Mouse (Mus musculus): ENCODE measurements around the gene Btg2. TPM values are rescaled to one million over a fixed set of nuclear protein-coding genes. Genes with fewer than 3 reads are reported as not detected.

Btg2 gene
- polyA plus RNA-seq, 1 experiment from 2014 or later: 31.7 TPM

- Histone ChIP-seq H3K9ac (ENCODE audit: low read depth, low read length) (no peak overlapping the region; the same call in 1 of the 2 replicates), H3K27me3 (ENCODE audit: control insufficient read depth, insufficient read depth, low read length) (0 out of 2 replicates have a peak, but pooled peaks cover 2% of the 10 kb centered on the region), H3K9me3 (replicated peaks; ENCODE audit: control insufficient read depth, low read length) (no peaks in the 10 kb centered on the region), H3K4me2 (no peak overlapping the region), H3K36me3 (ENCODE audit: control insufficient read depth, insufficient read depth, low read length) (no peaks in the 10 kb centered on the region), H3K27ac (ENCODE audit: low read depth, low read length) (no peak overlapping the region), H3K4me1 (ENCODE audit: control insufficient read depth, insufficient read depth, low read length) (peaks cover 48% of the 10 kb centered on the region), H3K4me3 (ENCODE audit: low read depth, low read length) (no peak overlapping the region)
- WGBS (ENCODE audit: insufficient replicate concordance): 68% methylated on average over 4 of the region's 4 CpGs
- no peak for ATAC-seq (replicated peaks; ENCODE audit: insufficient number of reproducible peaks, low FRiP score, low TSS enrichment)
These were observed 22.0 kb upstream of the Btg2 start for GRCm38 (mm10) chr1:134100928-134101327.

GRCm38 (mm10) chr1:134100401-134100800 is 21.5 kb upstream of the Btg2 start:
- Histone ChIP-seq H3K4me2 (no peak overlapping the region), H3K36me3 (ENCODE audit: control insufficient read depth, insufficient read depth, low read length) (no peaks in the 10 kb centered on the region), H3K9me3 (replicated peaks; ENCODE audit: control insufficient read depth, low read length) (no peaks in the 10 kb centered on the region), H3K4me1 (ENCODE audit: control insufficient read depth, insufficient read depth, low read length) (peaks cover 48% of the 10 kb centered on the region), H3K4me3 (ENCODE audit: low read depth, low read length) (no peak overlapping the region), H3K27ac (ENCODE audit: low read depth, low read length) (peak overlapping the region; percentile 96; the same call in 1 of the 2 replicates), H3K9ac (ENCODE audit: low read depth, low read length) (no peak overlapping the region; the same call in 1 of the 2 replicates), H3K27me3 (ENCODE audit: control insufficient read depth, insufficient read depth, low read length) (no peaks in the 10 kb centered on the region)
- ATAC-seq (replicated peaks; ENCODE audit: insufficient number of reproducible peaks, low FRiP score, low TSS enrichment): no peak
- WGBS (ENCODE audit: insufficient replicate concordance): 72% methylated on average over 5 of the region's 5 CpGs

GRCm38 (mm10) chr1:134099516-134100235 is 20.8 kb upstream of the Btg2 start:
- Histone ChIP-seq H3K27me3 (ENCODE audit: control insufficient read depth, insufficient read depth, low read length) (no peaks in the 10 kb centered on the region), H3K4me2 (peak overlapping the region; percentile 74), H3K9me3 (replicated peaks; ENCODE audit: control insufficient read depth, low read length) (no peaks in the 10 kb centered on the region), H3K36me3 (ENCODE audit: control insufficient read depth, insufficient read depth, low read length) (no peaks in the 10 kb centered on the region), H3K9ac (ENCODE audit: low read depth, low read length) (peak overlapping the region; percentile 78), H3K4me3 (ENCODE audit: low read depth, low read length) (peak overlapping the region; percentile 40), H3K4me1 (ENCODE audit: control insufficient read depth, insufficient read depth, low read length) (peaks cover 49% of the 10 kb centered on the region), H3K27ac (ENCODE audit: low read depth, low read length) (peak overlapping the region; percentile 96)
- WGBS (ENCODE audit: insufficient replicate concordance): 21% methylated on average over 12 of the region's 12 CpGs
- ATAC-seq (replicated peaks; ENCODE audit: insufficient number of reproducible peaks, low FRiP score, low TSS enrichment): no peak; the same call in 1 of the 2 replicates

GRCm38 (mm10) chr1:134098726-134099515 is 20.0 kb upstream of the Btg2 start:
- Histone ChIP-seq H3K9ac (ENCODE audit: low read depth, low read length) (peak overlapping the region; percentile 78), H3K36me3 (ENCODE audit: control insufficient read depth, insufficient read depth, low read length) (no peaks in the 10 kb centered on the region), H3K27me3 (ENCODE audit: control insufficient read depth, insufficient read depth, low read length) (no peaks in the 10 kb centered on the region), H3K27ac (ENCODE audit: low read depth, low read length) (peak overlapping the region; percentile 96), H3K4me2 (peak overlapping the region; percentile 74), H3K4me1 (ENCODE audit: control insufficient read depth, insufficient read depth, low read length) (peaks cover 51% of the 10 kb centered on the region), H3K4me3 (ENCODE audit: low read depth, low read length) (peak overlapping the region; percentile 40), H3K9me3 (replicated peaks; ENCODE audit: control insufficient read depth, low read length) (no peaks in the 10 kb centered on the region)
- peak; percentile 88 for ATAC-seq (replicated peaks; ENCODE audit: insufficient number of reproducible peaks, low FRiP score, low TSS enrichment)
- WGBS (ENCODE audit: insufficient replicate concordance): 1% methylated on average over 17 of the region's 17 CpGs

- H3K4me2 ChIP-seq: peak overlapping the region; percentile 74
- H3K27ac ChIP-seq (ENCODE audit: low read depth, low read length): peak overlapping the region; percentile 96
- H3K4me1 ChIP-seq (ENCODE audit: control insufficient read depth, insufficient read depth, low read length): peaks cover 54% of the 10 kb centered on the region
- no peaks in the 10 kb centered on the region for H3K36me3 ChIP-seq (ENCODE audit: control insufficient read depth, insufficient read depth, low read length)
- WGBS (ENCODE audit: insufficient replicate concordance): 41% methylated on average over 13 of the region's 13 CpGs
- H3K4me3 ChIP-seq (ENCODE audit: low read depth, low read length): peak overlapping the region; percentile 40
- no peaks in the 10 kb centered on the region for H3K27me3 ChIP-seq (ENCODE audit: control insufficient read depth, insufficient read depth, low read length)
- ATAC-seq (replicated peaks; ENCODE audit: insufficient number of reproducible peaks, low FRiP score, low TSS enrichment): no peak
- peak overlapping the region; percentile 78 for H3K9ac ChIP-seq (ENCODE audit: low read depth, low read length)
- H3K9me3 ChIP-seq (replicated peaks; ENCODE audit: control insufficient read depth, low read length): no peaks in the 10 kb centered on the region
These were observed 19.2 kb upstream of the Btg2 start for GRCm38 (mm10) chr1:134097956-134098725.

GRCm38 (mm10) chr1:134097080-134097855 is 18.3 kb upstream of the Btg2 start:
- ATAC-seq (replicated peaks; ENCODE audit: insufficient number of reproducible peaks, low FRiP score, low TSS enrichment): no peak
- H3K4me2 ChIP-seq: 0 out of 2 replicates have a peak overlapping the region, but pooled peaks have one; percentile 1
- no peaks in the 10 kb centered on the region for H3K9me3 ChIP-seq (replicated peaks; ENCODE audit: control insufficient read depth, low read length)
- peaks cover 59% of the 10 kb centered on the region for H3K4me1 ChIP-seq (ENCODE audit: control insufficient read depth, insufficient read depth, low read length)
- 83% methylated on average over 7 of the region's 7 CpGs for WGBS (ENCODE audit: insufficient replicate concordance)
- no peak overlapping the region for H3K4me3 ChIP-seq (ENCODE audit: low read depth, low read length)
- H3K36me3 ChIP-seq (ENCODE audit: control insufficient read depth, insufficient read depth, low read length): no peaks in the 10 kb centered on the region
- H3K27me3 ChIP-seq (ENCODE audit: control insufficient read depth, insufficient read depth, low read length): no peaks in the 10 kb centered on the region
- H3K27ac ChIP-seq (ENCODE audit: low read depth, low read length): peak overlapping the region; percentile 96
- H3K9ac ChIP-seq (ENCODE audit: low read depth, low read length): no peak overlapping the region

- no peak overlapping the region for H3K27ac ChIP-seq (ENCODE audit: low read depth, low read length)
- no peak overlapping the region for H3K9ac ChIP-seq (ENCODE audit: low read depth, low read length)
- WGBS (ENCODE audit: insufficient replicate concordance): 64% methylated on average over 14 of the region's 14 CpGs
- no peaks in the 10 kb centered on the region for H3K9me3 ChIP-seq (replicated peaks; ENCODE audit: control insufficient read depth, low read length)
- H3K27me3 ChIP-seq (ENCODE audit: control insufficient read depth, insufficient read depth, low read length): no peaks in the 10 kb centered on the region
- H3K4me1 ChIP-seq (ENCODE audit: control insufficient read depth, insufficient read depth, low read length): peaks cover 62% of the 10 kb centered on the region
- no peaks in the 10 kb centered on the region for H3K36me3 ChIP-seq (ENCODE audit: control insufficient read depth, insufficient read depth, low read length)
- H3K4me2 ChIP-seq: 0 out of 2 replicates have a peak overlapping the region, but pooled peaks have one; percentile 1
- no peak overlapping the region for H3K4me3 ChIP-seq (ENCODE audit: low read depth, low read length)
- no peak for ATAC-seq (replicated peaks; ENCODE audit: insufficient number of reproducible peaks, low FRiP score, low TSS enrichment)
These were observed 17.5 kb upstream of the Btg2 start for GRCm38 (mm10) chr1:134096264-134096934.

Measured in heart, embryonic 11.5 days (tissue).